Mouse (Mus musculus) cerebellum, adult 2 months (tissue): ENCODE measurements around the gene Tspo.

Experiments
- CTCF ChIP-seq: fragments of 200-500 bp; IDR thresholded peaks from 2 replicates; pipeline ENCODE4 v1.5.1; 2011; ENCODE audit warnings: low read depth, mild to moderate bottlenecking, control low read depth, low read length, moderate library complexity, borderline replicate concordance; ENCODE audit not compliant: insufficient read depth
- POLR2A ChIP-seq: fragments of 200-500 bp; IDR thresholded peaks from 2 replicates; pipeline ENCODE4 v1.6.1; 2011; ENCODE audit warnings: low read length, control low read depth, borderline replicate concordance; ENCODE audit not compliant: insufficient read depth

DNA sequence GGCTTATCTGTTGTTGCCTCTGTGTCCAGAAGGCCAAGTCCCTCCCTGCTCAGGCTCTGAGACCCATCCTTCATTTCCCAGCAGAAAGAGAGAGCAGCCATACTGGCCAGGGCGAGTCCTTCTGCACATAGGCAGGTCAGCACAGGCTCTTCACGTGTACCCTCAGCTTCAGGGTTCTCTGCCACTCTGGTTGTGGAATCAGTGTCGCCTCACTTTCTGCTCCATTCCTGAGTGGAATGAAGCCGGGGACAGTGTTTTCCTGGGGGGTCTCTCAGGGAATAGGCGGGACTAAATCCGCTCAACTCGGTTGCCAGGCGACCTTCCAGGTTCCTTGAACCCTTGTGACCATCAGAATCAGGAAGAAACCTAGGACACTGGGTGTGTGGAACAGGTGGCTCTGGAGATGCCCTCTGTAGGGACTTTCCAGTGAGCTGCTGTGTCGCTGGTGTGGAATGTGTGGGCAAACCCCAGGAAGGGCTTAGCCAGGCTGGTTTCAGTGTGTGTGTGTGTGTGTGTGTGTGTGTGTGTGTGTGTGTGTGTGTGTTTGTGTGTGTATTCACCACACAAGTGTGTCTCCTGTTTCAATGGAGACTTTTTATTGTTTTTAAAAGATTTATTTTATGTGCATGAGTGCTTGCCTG is 21.6 kb upstream of the Tspo start:
- no peak for TF ChIP-seq POLR2A
- no peak for TF ChIP-seq CTCF
